Mouse (Mus musculus) liver, postnatal 0 days (tissue): ENCODE data around the gene Hepacam. TPM values are rescaled to one million over a fixed set of nuclear protein-coding genes. Genes with fewer than 3 reads are reported as not detected.

Experiments
- ATAC-seq: fragments of 200-750 bp; cut with Nextera tagmentation; 2 replicates; pipeline ENCODE4 v1.8.0; 2017; ENCODE audit warnings: mild to moderate bottlenecking, moderate library complexity
- DNase-seq: peaks from one replicate; pipeline ENCODE4 v3.0.0-alpha.2; 2016
- H3K27ac ChIP-seq: fragments of 300-500 bp; sonication (generic); 2 replicates; pipeline ENCODE4 v1.5.1; 2014; ENCODE audit warnings: antibody characterized with exemption, moderate library complexity, mild to moderate bottlenecking, low read depth
- H3K27me3 ChIP-seq: fragments of 300-500 bp; sonication (generic); 2 replicates; pipeline ENCODE4 v1.6.1; 2014; ENCODE audit warnings: low read length, control low read depth, mixed read lengths; ENCODE audit not compliant: insufficient read depth
- H3K36me3 ChIP-seq: fragments of 300-500 bp; sonication (generic); replicated peaks from 2 replicates; pipeline ENCODE4 v1.6.1; 2014; ENCODE audit warnings: mild to moderate bottlenecking, control low read depth, low read length, moderate library complexity, mixed read lengths; ENCODE audit not compliant: insufficient read depth
- H3K4me1 ChIP-seq: fragments of 300-500 bp; sonication (generic); 2 replicates; pipeline ENCODE4 v1.6.1; 2014; ENCODE audit warnings: antibody characterized with exemption, mild to moderate bottlenecking, control low read depth; ENCODE audit not compliant: insufficient read depth
- H3K4me2 ChIP-seq: fragments of 300-500 bp; sonication (generic); 2 replicates; pipeline ENCODE4 v1.6.1; 2014; ENCODE audit warnings: low read depth, mild to moderate bottlenecking, low read length, moderate library complexity, mixed read lengths
- H3K4me3 ChIP-seq: fragments of 300-500 bp; sonication (generic); 2 replicates; pipeline ENCODE4 v1.5.1; 2014; ENCODE audit warnings: low read depth, low read length
- H3K9ac ChIP-seq: fragments of 300-500 bp; sonication (generic); replicated peaks from 2 replicates; pipeline ENCODE4 v1.6.1; 2014; ENCODE audit warnings: mild to moderate bottlenecking, moderate library complexity
- H3K9me3 ChIP-seq: fragments of 300-500 bp; sonication (generic); 2 replicates; pipeline ENCODE4 v1.6.1; 2016; ENCODE audit warnings: mild to moderate bottlenecking, control low read depth, low read length, mixed read lengths
- CTCF ChIP-seq: sonication (generic); IDR thresholded peaks from 2 replicates; pipeline ENCODE4 v1.5.1; 2016; ENCODE audit warnings: antibody characterized with exemption, low read depth
- EP300 ChIP-seq: IDR thresholded peaks from 2 replicates; pipeline ENCODE4 v1.6.1; 2016; ENCODE audit warnings: antibody characterized with exemption, low read depth, mild to moderate bottlenecking
- WGBS: fragments of 180-500 bp; shearing (Covaris S2); extraction: QIAGEN DNeasy Blood & Tissue Kit; methylation state at CpG from one replicate; pipeline ENCODE4 v1.1.7; 2014; ENCODE audit not compliant: insufficient replicate concordance; 5-methylcytosine and 5-hydroxymethylcytosine counted together
- polyA plus RNA-seq: library from polyadenylated mRNA; unstranded; fragments of >200 nt; fragmentation: Nextera tagmentation; extraction: Ambion mirVana; gene quantifications from 2 replicates; pipeline ENCODE4 v1.2.1, GENCODE M21; 2015

Hepacam gene
- polyA plus RNA-seq, 1 experiment from 2014 or later: not detected

- Histone ChIP-seq H3K4me2 (no peak overlapping the region), H3K4me3 (no peak overlapping the region), H3K9me3 (no peaks in the 10 kb centered on the region), H3K4me1 (no peaks in the 10 kb centered on the region; the same call in 1 of the 2 replicates), H3K36me3 (no peaks in the 10 kb centered on the region), H3K27me3 (peaks cover 46% of the 10 kb centered on the region), H3K27ac (no peak overlapping the region), H3K9ac (no peak overlapping the region)
- no peak for TF ChIP-seq EP300
- no peak for TF ChIP-seq CTCF
- WGBS: 4% methylated on average over 14 of the region's 14 CpGs
- DNase-seq (no peak), ATAC-seq (no peak)
Measured at GRCm38 (mm10) chr9:37434932-37435331, 67.8 kb downstream of the Hepacam start.

- WGBS: 4% methylated on average over 4 of the region's 4 CpGs
- DNase-seq: no peak
- Histone ChIP-seq H3K9ac (no peak overlapping the region), H3K27ac (no peak overlapping the region), H3K36me3 (no peaks in the 10 kb centered on the region), H3K4me1 (no peaks in the 10 kb centered on the region; the same call in 1 of the 2 replicates), H3K27me3 (peaks cover 45% of the 10 kb centered on the region), H3K4me2 (no peak overlapping the region), H3K9me3 (no peaks in the 10 kb centered on the region), H3K4me3 (no peak overlapping the region)
- no peak for TF ChIP-seq EP300
- no peak for TF ChIP-seq CTCF
- no peak for ATAC-seq
Measured at GRCm38 (mm10) chr9:37435616-37436015, 68.5 kb downstream of the Hepacam start.

Other genes with a start within 250 kb of the Hepacam start
- gene Pknox2, start 219.9 kb upstream of the Hepacam start, polyA plus RNA-seq: 0.18 and 0.27 TPM in 2 replicates
- 2.7 and 3.3 TPM in 2 replicates for gene Tmem218, start 159.1 kb upstream of the Hepacam start, polyA plus RNA-seq
- gene Slc37a2, start 111.6 kb upstream of the Hepacam start, polyA plus RNA-seq: 1.7 and 1.9 TPM in 2 replicates
- 2.6 and 2.7 TPM in 2 replicates for gene Ccdc15, start 18.9 kb upstream of the Hepacam start, polyA plus RNA-seq
- gene Robo4, start 34.5 kb downstream of the Hepacam start, polyA plus RNA-seq: 2.5 and 3.5 TPM in 2 replicates
- 0.05 and 0.06 TPM in 2 replicates for gene Robo3, start 65.9 kb downstream of the Hepacam start, polyA plus RNA-seq
- gene Msantd2, start 122.0 kb downstream of the Hepacam start, polyA plus RNA-seq: 3.0 and 3.3 TPM in 2 replicates
- 16.2 and 18.2 TPM in 2 replicates for gene Esam, start 160.7 kb downstream of the Hepacam start, polyA plus RNA-seq
- 0.88 and 1.3 TPM in 2 replicates for gene Vsig2, start 171.9 kb downstream of the Hepacam start, polyA plus RNA-seq
- 7.4 and 9.3 TPM in 2 replicates for gene Nrgn, start 185.6 kb downstream of the Hepacam start, polyA plus RNA-seq
- gene Siae, start 188.3 kb downstream of the Hepacam start, polyA plus RNA-seq: 5.1 and 5.2 TPM in 2 replicates
- 2.2 and 2.5 TPM in 2 replicates for gene Spa17, start 246.4 kb downstream of the Hepacam start, polyA plus RNA-seq